Mouse (Mus musculus): ENCODE results near the gene Scnn1a. TPM values are rescaled to one million over a fixed set of nuclear protein-coding genes. Genes with fewer than 3 reads are reported as not detected.

Scnn1a gene
- polyA plus RNA-seq, 1 experiment from 2014 or later: 1.1 TPM

GRCm38 (mm10) chr6:125380372-125381360, 60.2 kb downstream of the Scnn1a start, which contains the start of gene Plekhg6:
TSS of gene Plekhg6 (minus strand) at chr6:125380793.
- 11% methylated on average over 36 of the region's 40 CpGs for WGBS (ENCODE audit: insufficient replicate concordance)
- peaks cover 13% of the 10 kb centered on the region; the same call in 1 of the 2 replicates for H3K27me3 ChIP-seq (ENCODE audit: insufficient read depth, low read length)
- TF ChIP-seq EP300 (IDR thresholded peaks at IDR 0.05; ENCODE audit: low read depth): no peak
- peak; percentile 11; the same call in 1 of the 2 replicates for TF ChIP-seq CTCF (IDR thresholded peaks at IDR 0.05; ENCODE audit: low read depth)
- peak within 1 kb of the TSS; percentile 85 for H3K27ac ChIP-seq (ENCODE audit: low read depth)
- H3K4me1 ChIP-seq (ENCODE audit: insufficient read depth): peaks cover 21% of the 10 kb centered on the region
- H3K9ac ChIP-seq (replicated peaks): peak within 1 kb of the TSS; percentile 55
- H3K4me3 ChIP-seq (ENCODE audit: low read depth, low read length): peak within 1 kb of the TSS; percentile 50
- DNase-seq (peak; percentile 72), ATAC-seq (peak; percentile 88)
- H3K9me3 ChIP-seq (ENCODE audit: low read length): no peaks in the 10 kb centered on the region
- no peaks in the 10 kb centered on the region for H3K36me3 ChIP-seq (replicated peaks; ENCODE audit: insufficient read depth, low read length)
- peak within 1 kb of the TSS; percentile 77 for H3K4me2 ChIP-seq (ENCODE audit: low read depth, low read length)

DNA sequence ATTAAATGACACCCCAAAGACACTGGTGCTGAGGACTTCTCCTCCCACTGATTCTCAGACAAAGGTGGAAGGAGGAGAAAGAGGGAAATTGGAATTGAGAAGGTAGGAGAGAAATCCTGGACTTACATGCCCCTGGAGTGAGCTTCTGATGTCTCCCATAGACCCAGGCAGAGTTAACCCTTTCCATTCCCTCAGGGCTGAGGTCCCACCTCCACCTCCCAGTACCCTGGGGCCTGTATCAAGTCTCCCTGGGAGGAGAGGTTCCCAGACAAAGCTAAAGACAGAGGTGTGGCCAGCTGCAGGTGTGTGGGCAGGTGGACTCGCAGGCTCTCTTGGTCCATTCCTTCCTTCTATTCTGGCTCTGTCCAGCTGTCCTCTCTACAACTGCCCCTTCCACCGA, 61.6 kb downstream of the Scnn1a start:
- Histone ChIP-seq H3K4me2 (ENCODE audit: low read depth, low read length) (no peak overlapping the region), H3K9ac (replicated peaks) (no peak overlapping the region), H3K27me3 (ENCODE audit: insufficient read depth, low read length) (peaks cover 13% of the 10 kb centered on the region; the same call in 1 of the 2 replicates), H3K4me3 (ENCODE audit: low read depth, low read length) (no peak overlapping the region), H3K4me1 (ENCODE audit: insufficient read depth) (peaks cover 24% of the 10 kb centered on the region), H3K27ac (ENCODE audit: low read depth) (no peak overlapping the region), H3K36me3 (replicated peaks; ENCODE audit: insufficient read depth, low read length) (no peaks in the 10 kb centered on the region), H3K9me3 (ENCODE audit: low read length) (no peaks in the 10 kb centered on the region)
- no peak for TF ChIP-seq EP300 (IDR thresholded peaks at IDR 0.05; ENCODE audit: low read depth)
- no peak for TF ChIP-seq CTCF (IDR thresholded peaks at IDR 0.05; ENCODE audit: low read depth)
- ATAC-seq (no peak), DNase-seq (no peak)
- WGBS (ENCODE audit: insufficient replicate concordance): 59% methylated on average over 2 of the region's 2 CpGs

DNA sequence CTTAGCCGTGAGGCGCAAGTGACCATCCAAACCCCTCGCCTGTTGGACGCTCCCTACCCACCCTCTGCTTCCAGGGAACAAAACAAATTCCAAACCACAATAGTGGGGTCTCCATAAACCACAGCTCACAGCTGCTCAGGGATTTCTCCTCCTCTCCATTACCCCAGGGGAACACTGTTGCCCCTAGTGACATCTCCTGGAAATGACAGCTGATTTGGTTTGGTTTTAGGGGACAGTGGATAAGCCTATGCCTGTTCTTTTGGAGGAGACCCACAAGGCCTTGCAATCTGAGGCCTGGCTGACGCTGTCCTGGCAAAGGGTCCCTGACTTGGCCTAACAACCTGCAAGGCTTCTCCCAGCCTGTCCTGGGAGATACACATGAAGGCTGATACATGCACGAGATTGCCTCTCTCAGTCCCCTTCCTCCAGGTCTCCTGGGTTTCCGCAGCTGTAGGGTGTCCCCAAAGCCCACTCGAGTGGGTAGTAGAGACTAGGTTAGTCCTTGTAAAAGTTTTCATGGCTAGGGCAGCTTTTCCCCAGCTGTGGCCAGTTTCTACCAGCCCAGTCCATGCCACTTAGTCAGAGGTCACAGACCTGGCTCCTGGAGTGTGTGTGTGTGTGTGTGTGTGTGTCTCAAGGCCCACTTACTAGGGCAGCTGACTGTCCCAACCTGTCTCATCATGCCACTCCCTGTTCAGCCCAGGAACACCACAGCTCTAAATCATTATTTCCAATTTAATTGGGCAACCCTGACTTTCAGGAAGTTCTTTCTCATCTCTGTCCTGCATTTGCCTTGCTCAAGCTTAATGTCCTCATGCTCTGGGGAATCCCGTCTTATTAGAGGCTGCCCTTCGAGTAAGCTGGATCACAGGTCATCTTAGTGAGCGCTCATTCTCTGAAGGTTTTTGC, 64.9 kb downstream of the Scnn1a start:
- TF ChIP-seq EP300 (IDR thresholded peaks at IDR 0.05; ENCODE audit: low read depth): no peak
- TF ChIP-seq CTCF (IDR thresholded peaks at IDR 0.05; ENCODE audit: low read depth): peak; percentile 67
- Histone ChIP-seq H3K36me3 (replicated peaks; ENCODE audit: insufficient read depth, low read length) (no peaks in the 10 kb centered on the region), H3K27me3 (ENCODE audit: insufficient read depth, low read length) (0 out of 2 replicates have a peak, but pooled peaks cover 7% of the 10 kb centered on the region), H3K4me3 (ENCODE audit: low read depth, low read length) (no peak overlapping the region), H3K27ac (ENCODE audit: low read depth) (no peak overlapping the region), H3K4me1 (ENCODE audit: insufficient read depth) (0 out of 2 replicates have a peak, but pooled peaks cover 8% of the 10 kb centered on the region), H3K4me2 (ENCODE audit: low read depth, low read length) (no peak overlapping the region), H3K9me3 (ENCODE audit: low read length) (no peaks in the 10 kb centered on the region), H3K9ac (replicated peaks) (no peak overlapping the region)
- ATAC-seq (no peak), DNase-seq (no peak)
- WGBS (ENCODE audit: insufficient replicate concordance): 59% methylated on average over 11 of the region's 11 CpGs

DNA sequence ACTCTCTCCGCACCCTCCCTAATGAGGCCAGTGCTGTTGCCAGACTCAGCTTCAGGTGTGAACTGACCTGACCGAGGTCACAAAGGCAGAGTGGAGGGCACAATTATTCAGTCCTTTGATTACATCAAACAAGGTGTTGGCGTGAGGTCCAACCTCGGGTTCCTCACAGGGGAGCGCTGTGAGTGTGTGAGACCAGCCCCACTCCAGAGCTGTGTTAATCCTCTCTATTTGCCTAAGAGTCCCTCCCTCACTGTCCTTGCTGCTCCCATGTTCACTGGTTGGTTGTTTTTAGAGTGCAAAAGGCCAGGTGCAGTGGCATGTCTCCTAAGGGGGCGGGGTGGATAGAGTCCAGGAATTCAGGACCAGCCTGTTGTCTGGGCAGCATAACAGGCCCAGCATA, 65.6 kb downstream of the Scnn1a start:
- Histone ChIP-seq H3K9me3 (ENCODE audit: low read length) (no peaks in the 10 kb centered on the region), H3K4me1 (ENCODE audit: insufficient read depth) (0 out of 2 replicates have a peak, but pooled peaks cover 6% of the 10 kb centered on the region), H3K9ac (replicated peaks) (no peak overlapping the region), H3K27me3 (ENCODE audit: insufficient read depth, low read length) (no peaks in the 10 kb centered on the region), H3K27ac (ENCODE audit: low read depth) (no peak overlapping the region), H3K4me3 (ENCODE audit: low read depth, low read length) (no peak overlapping the region), H3K36me3 (replicated peaks; ENCODE audit: insufficient read depth, low read length) (no peaks in the 10 kb centered on the region), H3K4me2 (ENCODE audit: low read depth, low read length) (no peak overlapping the region)
- ATAC-seq: peak; percentile 73
- WGBS (ENCODE audit: insufficient replicate concordance): 66% methylated on average over 6 of the region's 6 CpGs
- no peak for DNase-seq
- TF ChIP-seq CTCF (IDR thresholded peaks at IDR 0.05; ENCODE audit: low read depth) (no peak), EP300 (IDR thresholded peaks at IDR 0.05; ENCODE audit: low read depth) (no peak)

- Histone ChIP-seq H3K4me3 (ENCODE audit: low read depth, low read length) (no peak overlapping the region), H3K4me1 (ENCODE audit: insufficient read depth) (0 out of 2 replicates have a peak, but pooled peaks cover 6% of the 10 kb centered on the region), H3K9ac (replicated peaks) (no peak overlapping the region), H3K36me3 (replicated peaks; ENCODE audit: insufficient read depth, low read length) (no peaks in the 10 kb centered on the region), H3K9me3 (ENCODE audit: low read length) (no peaks in the 10 kb centered on the region), H3K27me3 (ENCODE audit: insufficient read depth, low read length) (no peaks in the 10 kb centered on the region), H3K27ac (ENCODE audit: low read depth) (no peak overlapping the region), H3K4me2 (ENCODE audit: low read depth, low read length) (no peak overlapping the region)
- 75% methylated on average over 5 of the region's 5 CpGs for WGBS (ENCODE audit: insufficient replicate concordance)
- no peak for ATAC-seq
- no peak for DNase-seq
- TF ChIP-seq EP300 (IDR thresholded peaks at IDR 0.05; ENCODE audit: low read depth): no peak
- no peak for TF ChIP-seq CTCF (IDR thresholded peaks at IDR 0.05; ENCODE audit: low read depth)
These were observed 69.4 kb downstream of the Scnn1a start for GRCm38 (mm10) chr6:125389853-125390252.

Other genes starting within 250 kb of the Scnn1a start
- 20.0 and 24.5 TPM in 2 replicates for gene Chd4, start 224.7 kb upstream of the Scnn1a start, polyA plus RNA-seq (2015; fragmentation: Nextera tagmentation; extraction: Ambion mirVana)
- 23.2 and 24.8 TPM in 2 replicates for gene Nop2, start 188.8 kb upstream of the Scnn1a start, polyA plus RNA-seq (2015; fragmentation: Nextera tagmentation; extraction: Ambion mirVana)
- gene Iffo1, start 175.4 kb upstream of the Scnn1a start, polyA plus RNA-seq (2015; fragmentation: Nextera tagmentation; extraction: Ambion mirVana): 4.2 and 4.8 TPM in 2 replicates
- gene Gapdh, start 154.2 kb upstream of the Scnn1a start, polyA plus RNA-seq (2015; fragmentation: Nextera tagmentation; extraction: Ambion mirVana): 1,355 and 1,565 TPM in 2 replicates
- gene Ncapd2, start 129.0 kb upstream of the Scnn1a start, polyA plus RNA-seq (2015; fragmentation: Nextera tagmentation; extraction: Ambion mirVana): 33.5 and 39.1 TPM in 2 replicates
- gene Mrpl51, start 128.9 kb upstream of the Scnn1a start, polyA plus RNA-seq (2015; fragmentation: Nextera tagmentation; extraction: Ambion mirVana): 210 and 215 TPM in 2 replicates
- gene Vamp1, start 105.1 kb upstream of the Scnn1a start, polyA plus RNA-seq (2015; fragmentation: Nextera tagmentation; extraction: Ambion mirVana): 1.4 and 1.7 TPM in 2 replicates
- gene Tapbpl, start 88.8 kb upstream of the Scnn1a start, polyA plus RNA-seq (2015; fragmentation: Nextera tagmentation; extraction: Ambion mirVana): 14.4 and 14.7 TPM in 2 replicates
- gene Cd27, start 83.6 kb upstream of the Scnn1a start, polyA plus RNA-seq (2015; fragmentation: Nextera tagmentation; extraction: Ambion mirVana): 1.1 and 2.3 TPM in 2 replicates
- gene Tuba3a, start 34.6 kb upstream of the Scnn1a start, polyA plus RNA-seq (2015; fragmentation: Nextera tagmentation; extraction: Ambion mirVana): not detected in 2 replicates
- 31.8 TPM in 2 replicates for gene Ltbr, start 6.8 kb upstream of the Scnn1a start, polyA plus RNA-seq (2015; fragmentation: Nextera tagmentation; extraction: Ambion mirVana)
- gene Tnfrsf1a, start 28.7 kb downstream of the Scnn1a start, polyA plus RNA-seq (2015; fragmentation: Nextera tagmentation; extraction: Ambion mirVana): 40.5 and 41.1 TPM in 2 replicates
- gene Plekhg6, start 60.1 kb downstream of the Scnn1a start, polyA plus RNA-seq (2015; fragmentation: Nextera tagmentation; extraction: Ambion mirVana): 1.1 and 1.2 TPM in 2 replicates
- 243 and 249 TPM in 2 replicates for gene Cd9, start 174.1 kb downstream of the Scnn1a start, polyA plus RNA-seq (2015; fragmentation: Nextera tagmentation; extraction: Ambion mirVana)
- gene Vwf, start 226.1 kb downstream of the Scnn1a start, polyA plus RNA-seq (2015; fragmentation: Nextera tagmentation; extraction: Ambion mirVana): 13.4 and 14.8 TPM in 2 replicates

All from liver, postnatal 0 days (tissue).